Mouse (Mus musculus) cerebellum, adult 2 months (tissue): ENCODE data around the gene Spock1.

Source experiments
- CTCF ChIP-seq: fragments of 200-500 bp; IDR thresholded peaks from 2 replicates; pipeline ENCODE4 v1.5.1; 2011; ENCODE audit warnings: low read depth, mild to moderate bottlenecking, control low read depth, low read length, moderate library complexity, borderline replicate concordance; ENCODE audit not compliant: insufficient read depth
- POLR2A ChIP-seq: fragments of 200-500 bp; IDR thresholded peaks from 2 replicates; pipeline ENCODE4 v1.6.1; 2011; ENCODE audit warnings: low read length, control low read depth, borderline replicate concordance; ENCODE audit not compliant: insufficient read depth

DNA sequence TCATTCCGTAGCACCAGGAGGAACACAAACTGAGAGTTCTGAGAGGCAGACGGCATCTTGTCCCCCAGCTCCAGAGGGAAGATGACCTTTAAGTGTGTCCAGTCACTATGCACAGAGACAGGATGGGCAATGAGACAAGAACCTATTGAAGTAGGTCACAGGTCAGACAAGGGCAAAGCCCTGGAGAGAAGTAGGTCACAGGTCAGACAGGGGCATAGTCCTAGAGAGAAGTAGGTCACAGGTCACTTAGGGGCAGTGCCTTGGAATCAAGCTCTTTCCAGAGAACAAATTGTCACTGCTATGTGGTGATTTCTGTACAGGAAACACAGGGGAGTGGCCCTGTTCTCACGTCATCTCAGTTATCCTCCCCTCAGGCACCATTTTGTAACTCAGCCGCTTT, 334.6 kb downstream of the Spock1 start:
- TF ChIP-seq CTCF (no peak), POLR2A (no peak)
